Mouse (Mus musculus): ENCODE measurements at regions not wholly inside any gene's neighbourhood (a gene's known extent, or its start where the extent isn't known, plus 50 kb on each side); places are given as distances from the start of the nearest gene placed in this dataset.

GRCm38 (mm10) chr17:3883146-3883545 is 187.1 kb upstream of the Nox3 start:
- no peak for TF ChIP-seq CTCF (IDR thresholded peaks at IDR 0.05; ENCODE audit: borderline replicate concordance, insufficient read depth, low read depth, low read length)
- no peak for TF ChIP-seq POLR2A (IDR thresholded peaks at IDR 0.05; ENCODE audit: borderline replicate concordance, insufficient read depth, low read length)

Data from cerebellum, adult 2 months (tissue).